Mouse (Mus musculus) brain, adult 2 months (tissue): ENCODE measurements at regions not wholly inside any gene's neighbourhood (a gene's known extent, or its start where the extent isn't known, plus 50 kb on each side); places are given as distances from the start of the nearest gene placed in this dataset.
"Not testable (repeated sequence)": the region's sequence is repeated elsewhere in the genome, so short reads cannot be mapped to it uniquely, and the experiment has no call there.

Source experiments
- DNase-seq: peaks from one replicate; pipeline ENCODE4 v3.0.0; 2011; ENCODE audit warnings: low read depth, low spot score

DNA sequence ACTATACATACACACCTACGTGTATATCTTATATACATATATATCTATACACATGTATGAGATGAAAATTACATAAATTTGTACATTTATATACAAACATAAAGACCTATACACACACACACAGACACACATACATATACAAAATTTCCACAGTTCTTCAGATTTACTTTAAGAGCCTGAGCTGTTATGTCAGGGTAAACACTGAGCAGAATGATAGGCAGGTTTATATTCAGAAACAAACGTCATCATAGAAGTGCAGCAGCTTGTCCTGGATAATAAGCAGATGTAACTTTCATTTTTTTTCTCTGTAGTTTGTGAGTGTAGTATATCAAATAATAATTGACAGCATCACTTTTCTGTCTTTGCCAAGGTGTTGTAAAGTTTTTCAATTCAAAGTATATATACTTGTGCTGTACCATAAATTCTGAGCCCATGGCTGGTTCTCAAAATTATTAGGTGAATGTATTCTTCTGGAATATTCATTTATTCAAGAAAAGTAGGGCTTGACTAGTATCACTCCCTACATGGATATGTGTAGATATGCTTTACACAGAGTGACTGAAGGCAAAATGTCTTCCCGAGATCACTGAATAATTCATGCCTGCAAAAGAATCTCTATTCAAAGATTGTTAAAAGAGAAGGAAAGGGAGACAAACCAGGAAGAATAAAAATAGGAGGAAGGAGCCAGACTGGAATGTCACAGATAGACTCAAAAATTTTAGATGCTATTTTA is 583.8 kb upstream of the Brinp3 start:
- no peak for DNase-seq

DNA sequence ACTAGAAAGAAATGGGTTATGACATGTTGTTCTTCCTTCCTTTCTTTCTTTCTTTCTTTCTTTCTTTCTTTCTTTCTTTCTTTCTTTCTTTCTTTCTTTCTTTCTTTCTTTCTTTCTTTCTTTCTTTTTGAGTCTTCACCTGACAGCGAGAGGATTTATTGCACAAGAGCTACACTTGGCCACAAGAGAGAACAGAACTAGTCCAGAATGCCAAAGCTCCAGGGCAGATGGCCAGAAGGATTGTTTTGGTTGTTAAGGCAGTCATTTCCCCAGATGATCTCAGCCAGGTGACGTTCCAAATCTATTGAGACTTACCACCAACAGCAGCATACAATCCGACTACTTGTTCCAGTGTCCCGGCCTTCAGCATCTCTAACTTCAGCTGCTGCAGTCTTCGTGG is 558.8 kb upstream of the Brinp3 start:
- no peak for DNase-seq

- not testable (repeated sequence) for DNase-seq
These were observed 536.8 kb upstream of the Brinp3 start for GRCm38 (mm10) chr1:145957762-145958161.

DNA sequence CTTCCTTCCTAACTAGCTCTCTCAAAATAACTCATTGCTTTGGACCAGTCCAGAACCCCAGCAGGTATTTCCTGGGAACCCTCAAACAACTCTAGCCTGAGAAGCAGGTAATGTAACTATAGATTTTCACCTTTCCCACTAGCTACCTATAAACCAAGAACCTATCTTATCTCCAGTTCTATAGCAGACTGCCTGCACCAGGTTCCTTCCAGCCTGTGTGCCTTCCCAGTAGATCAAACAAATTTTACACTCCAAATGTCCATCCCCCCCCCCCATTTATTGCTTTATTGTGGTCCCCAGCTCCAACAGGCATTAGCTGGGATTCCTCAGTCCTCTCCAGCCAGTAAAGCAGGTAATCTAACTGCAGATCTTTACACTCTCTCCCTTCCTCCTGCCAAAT is 532.3 kb upstream of the Brinp3 start:
- no peak for DNase-seq

DNA sequence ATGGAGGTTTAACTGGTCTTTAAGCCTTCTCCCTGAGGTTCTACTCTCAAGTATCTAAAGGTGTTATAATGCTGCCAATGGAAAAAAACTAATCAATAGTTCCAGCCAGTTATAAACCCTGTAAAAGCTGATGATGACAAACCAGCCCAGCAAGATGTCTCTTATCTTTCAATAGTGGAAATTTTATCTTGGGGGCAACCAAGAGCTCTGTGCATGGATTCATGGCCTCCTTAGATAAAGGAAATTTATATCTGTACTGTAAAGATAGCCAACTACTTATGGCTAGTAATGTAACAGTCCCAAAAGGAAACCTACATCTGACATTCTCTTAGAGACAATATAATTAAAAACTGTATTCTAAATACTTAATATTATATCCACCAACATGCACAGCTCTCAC is 526.5 kb upstream of the Brinp3 start:
- DNase-seq, result no peak

DNA sequence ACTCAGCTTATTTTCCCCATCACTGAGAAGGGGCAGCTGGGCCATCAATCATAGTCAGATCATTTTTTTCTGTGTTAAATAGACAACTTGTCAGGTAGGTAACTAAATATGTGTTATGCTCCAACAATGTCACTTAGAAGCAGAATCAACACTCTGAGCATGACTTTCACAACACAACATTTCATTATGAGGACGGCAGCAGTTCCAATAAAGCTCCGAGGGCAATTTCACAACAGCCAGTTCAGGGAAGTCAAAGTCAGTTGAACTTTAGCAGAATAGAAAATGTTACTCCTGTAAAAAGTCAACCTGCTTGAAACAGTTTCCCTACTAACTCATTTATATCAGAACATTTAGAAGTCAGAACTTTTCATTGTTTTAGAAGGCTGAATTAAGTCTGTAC is 522.1 kb upstream of the Brinp3 start:
- no peak for DNase-seq

- no peak for DNase-seq
These were observed 492.6 kb upstream of the Brinp3 start for GRCm38 (mm10) chr1:146002010-146002409.

GRCm38 (mm10) chr1:146015075-146015474 is 479.5 kb upstream of the Brinp3 start:
- no peak for DNase-seq

DNA sequence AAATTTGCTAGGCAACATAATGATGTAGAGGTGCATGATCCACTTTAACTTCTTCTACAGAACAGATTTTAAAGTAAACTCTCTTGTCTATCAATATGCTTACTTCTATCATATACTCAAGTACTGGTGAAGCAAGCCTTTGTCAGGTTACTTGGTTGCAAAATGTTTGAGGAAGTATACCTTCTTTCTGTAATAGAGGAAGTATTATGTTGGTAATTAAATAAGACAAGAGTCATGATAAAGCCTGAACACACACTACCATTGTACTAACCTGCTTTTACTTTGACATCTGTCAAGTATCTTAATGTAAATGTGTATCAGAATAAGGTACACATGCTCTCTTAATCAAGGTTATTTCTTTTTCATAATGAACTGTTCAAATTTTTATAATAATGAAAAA is 467.9 kb upstream of the Brinp3 start:
- no peak for DNase-seq

- peak; percentile 76 for DNase-seq
These were observed 466.9 kb upstream of the Brinp3 start for GRCm38 (mm10) chr1:146027650-146028049.

DNA sequence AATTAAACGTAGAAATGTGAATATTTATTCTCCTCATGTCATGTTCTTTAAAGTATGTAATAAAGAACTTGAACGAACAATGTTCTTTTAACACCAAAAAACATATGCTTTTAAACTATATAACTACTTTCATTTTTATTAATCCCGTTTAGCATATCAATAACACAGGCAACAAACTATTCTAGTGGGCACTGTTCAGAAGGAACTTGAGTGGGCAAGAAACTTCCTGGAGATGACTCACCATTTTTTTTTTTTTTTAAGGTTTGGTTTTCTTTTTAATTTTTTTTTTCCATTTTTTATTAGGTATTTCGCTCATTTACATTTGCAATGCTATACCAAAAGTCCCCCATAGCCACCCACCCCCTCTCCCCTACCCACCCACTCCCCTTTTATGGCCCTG is 462.2 kb upstream of the Brinp3 start:
- DNase-seq, result not testable (repeated sequence)

GRCm38 (mm10) chr1:146032926-146033325 is 461.6 kb upstream of the Brinp3 start:
- not testable (repeated sequence) for DNase-seq

DNA sequence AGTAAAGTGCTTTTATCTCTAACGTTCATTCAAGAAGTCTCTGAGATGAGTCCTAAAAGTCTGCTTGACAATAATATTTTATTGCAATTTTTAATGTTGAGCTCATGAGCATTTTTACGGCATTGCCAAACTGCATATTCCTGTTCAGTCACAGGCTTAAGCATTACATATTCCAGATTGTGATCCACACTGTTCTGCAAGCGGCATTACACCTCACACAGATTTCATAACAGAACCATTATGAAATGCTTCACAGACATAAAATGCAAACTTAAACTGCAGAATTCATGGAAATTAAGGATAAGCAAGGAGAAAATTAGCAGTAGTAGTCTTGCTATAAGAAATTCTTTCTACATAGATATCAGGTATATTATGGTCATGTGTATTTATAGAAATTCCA is 442.1 kb upstream of the Brinp3 start:
- peak; percentile 37 for DNase-seq
